Mouse (Mus musculus): ENCODE measurements around the gene Polr1b.

- TF ChIP-seq CTCF (IDR thresholded peaks at IDR 0.05; ENCODE audit: low read depth, low read length) (no peak), POLR2A (IDR thresholded peaks at IDR 0.05; ENCODE audit: borderline replicate concordance, low read depth, low read length) (no peak)
Observed at GRCm38 (mm10) chr2:129061456-129062059, 39.2 kb upstream of the Polr1b start.
